Mouse (Mus musculus) splenic B cell, adult 2 months (primary cell): Measurements from ENCODE around the gene Hlf.

ENCODE experiments used
- DNase-seq: peaks from one replicate; pipeline ENCODE4 v3.0.0-alpha.2; 2011; ENCODE audit warnings: low read depth, low spot score
- H3K27me3 ChIP-seq: 2 replicates; pipeline ENCODE4 v1.6.1; 2012; ENCODE audit warnings: mild to moderate bottlenecking, low read length, moderate library complexity, mixed read lengths; ENCODE audit not compliant: control insufficient read depth, poor library complexity, insufficient read depth, severe bottlenecking
- H3K36me3 ChIP-seq: 2 replicates; pipeline ENCODE4 v1.6.1; 2012; ENCODE audit warnings: mild to moderate bottlenecking, low read length, moderate library complexity, mixed read lengths; ENCODE audit not compliant: control insufficient read depth, poor library complexity, insufficient read depth, severe bottlenecking

Gene Hlf

GRCm38 (mm10) chr11:90360536-90360935, 30.2 kb downstream of the Hlf start:
- Histone ChIP-seq H3K27me3 (no peaks in the 10 kb centered on the region), H3K36me3 (no peaks in the 10 kb centered on the region)
- DNase-seq = no peak

- DNase-seq = no peak
- H3K36me3 ChIP-seq = no peaks in the 10 kb centered on the region
- no peaks in the 10 kb centered on the region for H3K27me3 ChIP-seq
Measured at GRCm38 (mm10) chr11:90358063-90358462, 32.6 kb downstream of the Hlf start.

GRCm38 (mm10) chr11:90357371-90357770, 33.3 kb downstream of the Hlf start:
- H3K27me3 ChIP-seq = no peaks in the 10 kb centered on the region
- DNase-seq = no peak
- H3K36me3 ChIP-seq = no peaks in the 10 kb centered on the region

- no peak for DNase-seq
- H3K36me3 ChIP-seq = no peaks in the 10 kb centered on the region
- H3K27me3 ChIP-seq = no peaks in the 10 kb centered on the region
Measured at GRCm38 (mm10) chr11:90356495-90357304, 34.0 kb downstream of the Hlf start.

GRCm38 (mm10) chr11:90356036-90356435, 34.7 kb downstream of the Hlf start:
- no peak for DNase-seq
- Histone ChIP-seq H3K27me3 (no peaks in the 10 kb centered on the region), H3K36me3 (no peaks in the 10 kb centered on the region)

GRCm38 (mm10) chr11:90355270-90355681, 35.4 kb downstream of the Hlf start:
- no peak for DNase-seq
- Histone ChIP-seq H3K27me3 (no peaks in the 10 kb centered on the region), H3K36me3 (no peaks in the 10 kb centered on the region)

GRCm38 (mm10) chr11:90352696-90353095, 38.0 kb downstream of the Hlf start:
- Histone ChIP-seq H3K27me3 (no peaks in the 10 kb centered on the region), H3K36me3 (no peaks in the 10 kb centered on the region)
- no peak for DNase-seq

- no peak for DNase-seq
- H3K27me3 ChIP-seq = no peaks in the 10 kb centered on the region
- no peaks in the 10 kb centered on the region for H3K36me3 ChIP-seq
Measured at GRCm38 (mm10) chr11:90350153-90350512, 40.6 kb downstream of the Hlf start.

GRCm38 (mm10) chr11:90349486-90350152, 41.1 kb downstream of the Hlf start:
- no peaks in the 10 kb centered on the region for H3K27me3 ChIP-seq
- no peaks in the 10 kb centered on the region for H3K36me3 ChIP-seq
- no peak for DNase-seq

GRCm38 (mm10) chr11:90347667-90348459, 42.8 kb downstream of the Hlf start:
- Histone ChIP-seq H3K27me3 (no peaks in the 10 kb centered on the region), H3K36me3 (no peaks in the 10 kb centered on the region)
- no peak for DNase-seq

GRCm38 (mm10) chr11:90345746-90346145, 44.9 kb downstream of the Hlf start:
- H3K27me3 ChIP-seq = no peaks in the 10 kb centered on the region
- DNase-seq = no peak
- no peaks in the 10 kb centered on the region for H3K36me3 ChIP-seq

GRCm38 (mm10) chr11:90342858-90343257, 47.8 kb downstream of the Hlf start:
- Histone ChIP-seq H3K27me3 (no peaks in the 10 kb centered on the region), H3K36me3 (no peaks in the 10 kb centered on the region)
- no peak for DNase-seq

GRCm38 (mm10) chr11:90342267-90342666, 48.4 kb downstream of the Hlf start:
- no peaks in the 10 kb centered on the region for H3K27me3 ChIP-seq
- no peak for DNase-seq
- H3K36me3 ChIP-seq = no peaks in the 10 kb centered on the region

- H3K27me3 ChIP-seq = no peaks in the 10 kb centered on the region
- no peaks in the 10 kb centered on the region for H3K36me3 ChIP-seq
- no peak for DNase-seq
Measured at GRCm38 (mm10) chr11:90340836-90341235, 49.9 kb downstream of the Hlf start.

- Histone ChIP-seq H3K36me3 (no peaks in the 10 kb centered on the region), H3K27me3 (no peaks in the 10 kb centered on the region)
- DNase-seq = no peak
Measured at GRCm38 (mm10) chr11:90334816-90335215, 55.9 kb downstream of the Hlf start.
